Mouse (Mus musculus) heart, postnatal 0 days (tissue): ENCODE results near the gene 9930022D16Rik. TPM values are rescaled to one million over a fixed set of nuclear protein-coding genes. Genes with fewer than 3 reads are reported as not detected.

Experiments used
- ATAC-seq: fragments of 200-750 bp; cut with Nextera tagmentation; 2 replicates; pipeline ENCODE4 v1.8.0; 2017; ENCODE audit warnings: low read depth, moderate number of reproducible peaks, moderate library complexity; ENCODE audit not compliant: insufficient read depth
- DNase-seq: peaks from one replicate; pipeline ENCODE4 v3.0.0-alpha.2; 2016; ENCODE audit warnings: low spot score
- H3K27ac ChIP-seq: fragments of 300-500 bp; sonication (generic); 2 replicates; pipeline ENCODE4 v1.5.1; 2014; ENCODE audit warnings: low read depth, mild to moderate bottlenecking
- H3K27me3 ChIP-seq: fragments of 300-500 bp; sonication (generic); 2 replicates; pipeline ENCODE4 v1.6.1; 2014; ENCODE audit warnings: low read length, mixed read lengths; ENCODE audit not compliant: control insufficient read depth, insufficient read depth
- H3K36me3 ChIP-seq: fragments of 300-500 bp; sonication (generic); replicated peaks from 2 replicates; pipeline ENCODE4 v1.6.1; 2014; ENCODE audit warnings: low read length, mixed read lengths; ENCODE audit not compliant: control insufficient read depth, insufficient read depth
- H3K4me1 ChIP-seq: fragments of 300-500 bp; sonication (generic); 2 replicates; pipeline ENCODE4 v1.6.1; 2014; ENCODE audit warnings: antibody characterized with exemption; ENCODE audit not compliant: control insufficient read depth, insufficient read depth
- H3K4me2 ChIP-seq: fragments of 300-500 bp; sonication (generic); 2 replicates; pipeline ENCODE4 v1.6.1; 2014; ENCODE audit warnings: low read depth, mild to moderate bottlenecking, low read length, moderate library complexity
- H3K4me3 ChIP-seq: fragments of 300-500 bp; sonication (generic); 2 replicates; pipeline ENCODE4 v1.5.1; 2014; ENCODE audit warnings: low read depth, low read length
- H3K9ac ChIP-seq: fragments of 300-500 bp; sonication (generic); replicated peaks from 2 replicates; pipeline ENCODE4 v1.6.1; 2014; ENCODE audit warnings: low read depth, low read length, mixed read lengths
- H3K9me3 ChIP-seq: fragments of 300-500 bp; sonication (generic); replicated peaks from 2 replicates; pipeline ENCODE4 v1.6.1; 2016; ENCODE audit warnings: low read length; ENCODE audit not compliant: control insufficient read depth
- CTCF ChIP-seq: IDR thresholded peaks from 2 replicates; pipeline ENCODE4 v1.5.1; 2016; ENCODE audit warnings: antibody characterized with exemption, control low read depth, low read depth
- EP300 ChIP-seq: IDR thresholded peaks from 2 replicates; pipeline ENCODE4 v1.6.1; 2016; ENCODE audit warnings: antibody characterized with exemption, low read depth
- WGBS: fragments of 180-500 bp; shearing (Covaris S2); extraction: QIAGEN DNeasy Blood & Tissue Kit; methylation state at CpG from one replicate; pipeline ENCODE4 v1.1.7; 2014; 5-methylcytosine and 5-hydroxymethylcytosine counted together
- polyA plus RNA-seq: library from polyadenylated mRNA; unstranded; fragments of >200 nt; fragmentation: Nextera tagmentation; extraction: Ambion mirVana; gene quantifications from 2 replicates; pipeline ENCODE4 v1.2.1, GENCODE M21; 2015
- total RNA-seq: library from RNA; depleted of rRNA; stranded (reverse); fragments of >200 nt; gene quantifications from 2 replicates; pipeline ENCODE4 v1.2.3, GENCODE M21; 2014; ENCODE audit warnings: low replicate concordance

9930022D16Rik gene
- total and polyA plus RNA-seq, 2 experiments from 2014 or later = not detected

DNA sequence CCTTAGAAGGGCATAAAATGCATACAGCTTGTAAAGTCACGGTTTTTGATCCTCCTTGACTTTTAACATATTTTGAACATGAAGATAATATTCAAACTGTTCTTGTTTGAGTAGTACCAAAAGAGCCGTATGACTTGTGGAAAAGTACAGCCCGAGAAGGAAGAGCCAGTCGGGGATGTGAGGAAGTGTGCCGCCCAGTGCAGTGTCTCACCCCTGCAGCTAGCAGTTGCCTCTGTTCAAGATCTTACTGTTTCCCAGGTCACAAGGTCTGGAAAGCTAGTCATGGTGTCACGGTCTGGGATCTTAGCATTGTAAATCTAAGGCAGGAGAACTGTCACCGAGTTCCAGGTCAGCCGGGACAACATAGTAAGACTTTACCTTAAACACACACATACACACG lies 19.0 kb upstream of the 9930022D16Rik start:
- Histone ChIP-seq H3K36me3 (peaks cover 41% of the 10 kb centered on the region), H3K27me3 (no peaks in the 10 kb centered on the region), H3K27ac (no peak overlapping the region), H3K4me2 (no peak overlapping the region), H3K4me3 (no peak overlapping the region), H3K9me3 (no peaks in the 10 kb centered on the region), H3K4me1 (no peaks in the 10 kb centered on the region), H3K9ac (no peak overlapping the region)
- DNase-seq (no peak), ATAC-seq (no peak)
- 81% methylated on average over 9 of the region's 9 CpGs for WGBS
- TF ChIP-seq EP300 (no peak), CTCF (no peak)

DNA sequence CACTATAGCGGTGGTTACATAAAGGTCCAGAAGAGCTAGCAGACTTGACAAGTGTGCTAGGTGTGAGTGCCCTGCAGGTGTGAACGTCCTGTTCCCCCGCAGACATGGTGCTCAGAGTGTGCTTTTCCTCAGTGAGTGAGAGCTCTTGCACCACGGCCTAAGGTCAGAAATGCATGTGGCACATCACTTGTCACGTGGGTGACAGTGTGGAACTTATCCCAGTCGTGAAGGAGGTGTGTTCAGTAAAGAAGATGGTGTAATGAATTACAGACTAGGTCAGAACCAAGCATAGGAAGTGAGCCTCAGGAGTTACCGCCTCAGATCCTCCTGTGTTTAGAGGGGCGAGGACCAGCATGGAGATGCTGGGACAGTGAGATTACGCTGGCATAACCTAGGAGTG lies 18.4 kb upstream of the 9930022D16Rik start:
- TF ChIP-seq CTCF = no peak
- no peak for TF ChIP-seq EP300
- Histone ChIP-seq H3K27me3 (no peaks in the 10 kb centered on the region), H3K9ac (no peak overlapping the region), H3K4me3 (no peak overlapping the region), H3K27ac (no peak overlapping the region), H3K4me2 (no peak overlapping the region), H3K9me3 (no peaks in the 10 kb centered on the region), H3K4me1 (no peaks in the 10 kb centered on the region), H3K36me3 (peaks cover 45% of the 10 kb centered on the region)
- 82% methylated on average over 9 of the region's 9 CpGs for WGBS
- DNase-seq (no peak), ATAC-seq (no peak)

DNA sequence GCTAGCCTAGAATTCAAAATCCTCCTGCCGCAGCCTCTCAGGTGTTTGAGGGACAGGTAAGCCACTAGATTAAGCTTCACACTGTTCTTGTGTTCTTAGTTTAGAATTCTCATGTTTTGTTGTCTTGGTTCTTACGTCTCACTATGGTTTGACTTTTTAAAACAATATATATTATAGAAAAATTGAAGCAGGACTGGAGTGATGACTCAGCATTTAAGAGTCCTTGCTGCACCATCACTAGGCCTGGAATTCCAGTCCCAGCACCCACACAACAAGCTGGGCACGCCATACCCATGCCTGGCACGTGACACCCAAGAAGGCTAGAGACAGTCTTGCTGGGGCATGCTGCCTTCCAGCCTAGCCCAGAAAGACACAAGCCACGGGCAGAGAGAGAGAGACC lies 7.3 kb upstream of the 9930022D16Rik start:
- no peak for ATAC-seq
- TF ChIP-seq CTCF (no peak), EP300 (no peak)
- no peaks in the 10 kb centered on the region for H3K9me3 ChIP-seq
- H3K9ac ChIP-seq = no peak overlapping the region
- WGBS = 86% methylated on average over 5 of the region's 5 CpGs
- H3K4me1 ChIP-seq = no peaks in the 10 kb centered on the region
- no peaks in the 10 kb centered on the region for H3K27me3 ChIP-seq
- no peak overlapping the region for H3K27ac ChIP-seq
- no peak overlapping the region for H3K4me2 ChIP-seq
- DNase-seq = no peak
- no peak overlapping the region for H3K4me3 ChIP-seq
- H3K36me3 ChIP-seq = no peaks in the 10 kb centered on the region

DNA sequence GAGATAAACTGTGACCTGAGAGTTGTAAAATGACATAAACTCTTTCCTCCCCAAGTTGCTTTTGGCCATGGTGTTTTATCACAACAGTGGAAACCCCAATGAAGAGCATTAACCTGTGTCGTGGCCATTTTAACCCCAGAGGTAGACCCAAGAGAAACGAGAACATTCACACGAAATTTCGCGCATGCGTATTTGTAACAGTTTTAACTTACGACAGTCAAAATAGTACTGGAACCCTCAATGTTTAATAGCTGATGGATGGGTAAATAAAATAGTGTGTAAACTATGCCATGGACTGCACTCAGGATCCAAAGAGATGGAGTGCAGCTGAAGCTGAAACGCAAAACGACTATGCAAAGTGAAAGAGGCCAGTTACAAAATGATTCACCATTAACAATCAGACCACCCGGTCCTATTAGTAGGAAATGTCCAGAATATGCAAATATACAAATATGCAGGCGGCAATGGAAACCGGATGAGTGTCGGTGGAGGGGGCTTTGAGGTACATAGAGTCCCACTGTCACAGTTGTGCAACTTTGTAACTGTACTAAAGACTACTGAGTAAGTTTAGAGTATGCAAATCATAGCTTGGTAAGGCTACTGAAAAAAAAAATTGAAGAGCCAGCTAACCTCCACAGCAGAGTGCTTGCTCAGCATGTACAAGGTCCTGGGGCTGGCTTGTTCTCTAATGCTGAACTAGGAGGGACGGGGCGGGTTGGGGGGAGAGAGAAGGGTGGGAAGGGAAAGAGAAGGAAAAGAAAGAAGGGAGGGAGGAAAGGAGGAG lies 3.3 kb upstream of the 9930022D16Rik start:
- 82% methylated on average over 15 of the region's 15 CpGs for WGBS
- TF ChIP-seq EP300 = no peak
- no peak for TF ChIP-seq CTCF
- no peaks in the 10 kb centered on the region for H3K4me1 ChIP-seq

DNA sequence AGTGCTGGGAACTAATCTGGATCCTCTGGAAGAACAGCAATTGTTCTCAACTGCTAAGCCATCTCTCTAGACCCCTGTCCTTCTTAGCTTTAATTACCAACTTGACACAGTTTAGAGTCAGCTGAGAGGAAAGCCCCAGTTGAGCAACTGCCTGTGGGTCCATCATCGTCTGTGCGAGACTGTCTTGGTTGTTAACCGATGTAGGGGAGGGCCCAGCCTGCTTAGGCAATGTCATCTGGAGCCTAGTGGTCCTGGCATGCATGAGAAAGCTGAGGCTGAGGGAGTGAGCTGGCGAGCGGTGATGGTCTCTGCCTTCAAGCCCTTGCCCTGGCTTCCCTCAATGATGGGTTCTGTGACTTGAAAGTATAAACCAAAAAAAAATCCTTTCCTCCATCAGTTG lies 1.1 kb downstream of the 9930022D16Rik start:
- no peak for ATAC-seq
- H3K9ac ChIP-seq = no peak overlapping the region
- H3K4me1 ChIP-seq = no peaks in the 10 kb centered on the region
- no peak for TF ChIP-seq CTCF
- no peak for TF ChIP-seq EP300
- H3K36me3 ChIP-seq = no peaks in the 10 kb centered on the region
- no peak overlapping the region for H3K4me3 ChIP-seq
- 84% methylated on average over 5 of the region's 5 CpGs for WGBS
- H3K27me3 ChIP-seq = no peaks in the 10 kb centered on the region
- no peak overlapping the region for H3K27ac ChIP-seq
- DNase-seq = no peak
- H3K9me3 ChIP-seq = no peaks in the 10 kb centered on the region
- no peak overlapping the region for H3K4me2 ChIP-seq

More for the DNA sequence above, 3.3 kb upstream of the 9930022D16Rik start:
- no peak for ATAC-seq
- no peaks in the 10 kb centered on the region for H3K27me3 ChIP-seq
- H3K9me3 ChIP-seq = no peaks in the 10 kb centered on the region
- H3K36me3 ChIP-seq = no peaks in the 10 kb centered on the region
- H3K27ac ChIP-seq = no peak overlapping the region
- H3K9ac ChIP-seq = no peak overlapping the region
- H3K4me2 ChIP-seq = no peak overlapping the region
- DNase-seq = no peak
- H3K4me3 ChIP-seq = no peak overlapping the region
